Mouse (Mus musculus): ENCODE data around the gene Erp44. TPM values are rescaled to one million over a fixed set of nuclear protein-coding genes. Genes with fewer than 3 reads are reported as not detected.

The Erp44 gene
- total RNA-seq, 2 experiments from 2014 or later, result 32.7 to 33.8 TPM

Small RNA genes lying within 50 kb of the gene (microRNA-seq; reads per million reads assigned to microRNA genes)
- not detected for gene Mir1958

Other genes with a start within 250 kb of the Erp44 start
- 1 to 10 TPM; 2.5 to 5.9 TPM for gene Nr4a3, start 234.4 kb downstream of the Erp44 start, total RNA-seq (2021)
- gene Stx17, start 154.6 kb downstream of the Erp44 start, total RNA-seq (2021), result 10 to 100 TPM; 22.6 to 28.7 TPM
- 1 to 10 TPM; 3.3 to 3.9 TPM for gene Invs, start 202 bp upstream of the Erp44 start, total RNA-seq (2021)
- gene Tex10, start 193.9 kb upstream of the Erp44 start, total RNA-seq (2021), result 1 to 10 TPM; 7.6 to 8.2 TPM